Mouse (Mus musculus) cerebellum, postnatal 4 days (tissue): Measurements from ENCODE around the gene Gm49721.
"Not testable (repeated sequence)": the region's sequence is repeated elsewhere in the genome, so short reads cannot be mapped to it uniquely, and the experiment has no call there.

Experiments used
- DNase-seq, 2 experiments: peaks; one replicate each; pipeline ENCODE4 v3.0.0; 2022; ENCODE audit warnings: low spot score in 2 of 2, mixed read lengths in 1 of 2

Gm49721 gene

DNA sequence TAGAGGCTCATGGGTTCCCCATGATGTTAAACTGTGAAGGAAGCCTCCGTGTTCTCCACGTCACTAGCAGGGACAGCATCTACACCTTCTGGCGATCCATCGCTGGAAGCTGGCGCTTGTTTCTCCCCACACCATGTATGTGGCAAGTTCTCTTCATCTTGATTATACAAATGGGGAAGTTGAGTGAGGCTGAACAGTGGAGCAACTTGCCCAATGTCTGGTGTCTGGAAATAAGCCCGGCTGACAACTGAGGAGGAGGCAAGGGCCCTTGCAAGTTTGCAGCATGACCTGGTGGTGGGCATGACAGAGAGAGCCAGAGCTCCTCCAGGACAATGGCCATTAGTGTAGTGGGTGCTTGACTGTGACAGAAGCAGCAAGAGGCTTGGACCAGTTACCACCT, 96.8 kb downstream of the Gm49721 start:
- DNase-seq = not testable (repeated sequence)

DNA sequence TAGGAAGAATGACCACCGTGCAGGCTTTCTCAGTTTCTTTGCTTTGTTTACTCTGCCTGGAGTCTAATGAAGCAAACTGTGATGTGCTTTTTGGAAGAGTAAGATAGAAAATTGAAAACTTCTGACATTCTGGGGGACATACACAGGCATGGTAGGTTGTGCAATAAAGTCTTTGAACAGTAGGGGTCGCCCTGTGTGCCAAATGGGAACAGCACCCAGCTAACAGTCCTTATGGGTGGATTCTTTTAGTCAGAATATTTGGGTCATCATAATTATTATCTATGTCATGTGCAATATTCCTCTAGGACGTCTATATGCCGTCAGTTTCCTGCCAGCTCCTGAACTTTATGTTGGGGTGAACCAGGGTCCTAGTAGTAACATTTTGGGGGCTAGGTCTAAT, 100.9 kb downstream of the Gm49721 start:
- peak; percentile 31 to 68 for DNase-seq

DNA sequence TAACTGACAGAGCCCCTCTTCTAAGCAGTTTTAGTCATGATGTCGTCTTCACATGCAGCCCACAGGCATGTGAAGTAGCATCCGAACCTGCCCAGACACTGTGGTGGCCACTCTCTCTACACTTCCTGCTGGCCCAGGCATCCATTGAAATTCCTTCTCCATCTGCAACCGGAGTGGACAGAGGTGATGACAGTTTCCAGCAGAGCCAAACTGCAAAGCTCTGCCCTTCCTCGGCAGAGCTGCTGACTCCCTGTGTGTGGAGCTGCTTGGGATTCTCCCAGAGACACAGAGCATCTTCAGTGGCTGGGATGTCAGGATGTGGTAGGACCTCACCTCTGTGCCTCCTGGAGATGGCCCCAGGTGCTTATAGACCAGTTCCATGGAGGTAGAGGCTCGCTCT, 105.8 kb downstream of the Gm49721 start:
- DNase-seq = not testable (repeated sequence)

DNA sequence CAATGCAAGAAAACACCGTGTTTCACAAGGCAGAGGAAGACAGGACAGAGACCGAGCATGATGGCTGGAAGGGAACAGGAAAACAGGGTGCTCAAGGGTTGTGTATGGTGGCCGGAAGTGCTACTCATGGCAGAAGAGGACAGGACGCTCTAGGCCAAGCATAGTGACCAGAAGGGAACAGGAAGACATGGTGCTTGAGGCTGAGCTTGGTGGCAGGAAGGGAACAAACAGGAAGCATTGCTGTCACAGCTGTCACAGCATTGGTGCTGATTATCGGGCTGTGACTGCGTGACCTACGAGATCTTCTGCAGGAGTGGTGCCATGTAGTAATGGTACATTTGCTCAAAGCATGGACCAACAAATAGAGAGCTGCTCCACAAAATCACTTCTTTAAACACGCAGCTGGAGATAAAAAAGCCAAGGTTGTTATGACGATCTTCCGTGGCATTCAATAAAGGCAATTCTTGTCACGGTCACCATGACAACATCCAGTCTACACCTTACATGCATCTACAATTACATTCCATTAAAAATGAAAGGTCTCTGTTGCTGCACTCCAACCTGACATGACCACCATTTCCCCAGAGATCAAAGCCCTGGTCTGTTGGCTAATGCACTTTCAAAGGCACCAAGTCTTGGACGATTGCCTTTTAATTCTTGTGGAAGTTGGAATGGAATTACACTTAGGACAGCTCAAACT, 106.9 kb downstream of the Gm49721 start:
- not testable (repeated sequence) for DNase-seq

DNA sequence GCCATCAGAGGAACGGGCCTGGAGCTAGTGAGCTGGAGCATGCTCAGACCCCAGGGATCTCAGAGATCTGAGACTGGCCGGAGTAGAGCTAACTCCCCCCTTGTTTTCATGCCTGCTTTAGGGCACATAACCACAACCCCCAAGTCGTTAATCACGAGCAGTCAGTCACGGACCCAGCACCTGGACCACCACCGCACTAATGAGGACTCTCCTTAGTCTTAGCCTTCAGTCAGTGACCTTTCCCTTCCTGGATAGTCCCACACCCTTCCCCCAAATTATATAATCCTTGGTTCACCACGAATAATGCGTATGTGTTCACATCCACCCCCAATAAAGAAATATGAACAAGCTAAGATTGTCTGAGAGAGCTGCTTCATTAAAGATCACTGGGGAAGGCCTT, 108.1 kb downstream of the Gm49721 start:
- DNase-seq = not testable (repeated sequence)
